Comparison of ENCODE assay signal across 16 mouse cellular contexts in the genomic region with DNA sequence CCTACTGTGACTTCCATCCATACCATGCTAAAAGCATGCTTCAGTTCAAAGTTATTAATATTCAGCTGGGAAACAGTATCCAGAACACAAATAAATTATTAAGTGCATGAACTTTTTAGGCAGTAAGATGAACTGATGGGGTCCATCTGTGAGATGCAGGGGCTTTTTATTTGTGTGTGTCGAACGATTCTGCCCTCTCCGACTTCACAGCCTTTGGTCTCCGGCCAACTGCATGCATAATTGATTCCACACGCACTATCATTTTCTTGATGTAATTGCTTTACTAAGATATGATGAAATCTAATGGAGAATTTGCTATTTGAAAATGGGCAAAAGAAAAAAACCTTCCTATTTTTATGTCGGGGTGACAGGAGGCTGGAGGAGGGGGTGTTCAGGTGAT. TPM values are rescaled to one million over a fixed set of nuclear protein-coding genes. Genes with fewer than 3 reads are reported as not detected.
DNase-seq lines count a peak whose midpoint lies in the region; ATAC-seq and TF ChIP-seq lines count a peak whose summit lies in the region.
"Had no signal": no experiment of that assay in that cellular context is flagged by ENCODE, and none has a peak within 500 bp of the region (broad histone marks: within the 10 kb centered on the region; RNA-seq: fewer than 3 reads in every experiment).

No protein-coding gene starts in this region.

- peaks cover 81% of the 10 kb centered on the region for H3K4me1 ChIP-seq in embryonic facial prominence, embryonic 13.5 days
- H3K4me1 ChIP-seq in forebrain, postnatal 0 days (ENCODE audit: insufficient read depth), result peaks cover 58% of the 10 kb centered on the region
- peaks cover 12% of the 10 kb centered on the region; the same call in 1 of the 2 replicates for H3K4me1 ChIP-seq in midbrain, postnatal 0 days (ENCODE audit: insufficient read depth, low read length)

- peaks cover 5% of the 10 kb centered on the region; the same call in 1 of the 2 replicates for H3K36me3 ChIP-seq in embryonic facial prominence, embryonic 13.5 days
- no peaks in the 10 kb centered on the region for H3K36me3 ChIP-seq in forebrain, postnatal 0 days (ENCODE audit: insufficient read depth)
- no peaks in the 10 kb centered on the region for H3K36me3 ChIP-seq in midbrain, postnatal 0 days (ENCODE audit: insufficient read depth, low read length)
- H3K36me3 ChIP-seq: limb, embryonic 15.5 days had no signal

- H3K27me3 ChIP-seq in embryonic facial prominence, embryonic 13.5 days, result no peaks in the 10 kb centered on the region
- H3K27me3 ChIP-seq in forebrain, postnatal 0 days (ENCODE audit: insufficient read depth, low read length), result no peaks in the 10 kb centered on the region
- H3K27me3 ChIP-seq in midbrain, postnatal 0 days (ENCODE audit: insufficient read depth, low read length), result no peaks in the 10 kb centered on the region
- H3K27me3 ChIP-seq: limb, embryonic 15.5 days had no signal

- ATAC-seq in embryonic facial prominence, embryonic 13.5 days (ENCODE audit: insufficient number of reproducible peaks, insufficient read depth, low FRiP score, low TSS enrichment, low read depth), result no peak
- ATAC-seq in forebrain, postnatal 0 days, result no peak
- no peak for ATAC-seq in midbrain, postnatal 0 days (ENCODE audit: low FRiP score)
- ATAC-seq in erythroid progenitor cell, adult 5-6 weeks (replicated peaks; ENCODE audit: low FRiP score, poor library complexity, severe bottlenecking), result no peak

- TF ChIP-seq CTCF in left cerebral cortex, adult 2 months (IDR thresholded peaks at IDR 0.05), result no peak
- no peak for TF ChIP-seq CTCF in forebrain, postnatal 0 days (IDR thresholded peaks at IDR 0.05; ENCODE audit: low read depth)
- TF ChIP-seq CTCF in midbrain, postnatal 0 days (IDR thresholded peaks at IDR 0.05), result no peak

- intact Hi-C loops in left cerebral cortex, adult 2 months (cut with DNase I), result no loop called here
- intact Hi-C loops in left cerebral cortex, postnatal 36 days (cut with DNase I), result loop anchor here (5.0 kb wide), 1 partner anchor 45 kb away; no protein-coding TSS in a partner anchor

- H3K27ac ChIP-seq in left cerebral cortex, adult 2 months, result peak overlapping the region; percentile 87
- H3K27ac ChIP-seq in embryonic facial prominence, embryonic 13.5 days, result peak overlapping the region; percentile 48; the same call in 1 of the 2 replicates
- peak overlapping the region; percentile 89 for H3K27ac ChIP-seq in forebrain, postnatal 0 days (ENCODE audit: low read depth, low read length)
- H3K27ac ChIP-seq in midbrain, postnatal 0 days (ENCODE audit: low read depth, low read length), result 0 out of 2 replicates have a peak overlapping the region, but pooled peaks have one; percentile 9

- H3K4me3 ChIP-seq in left cerebral cortex, adult 2 months, result no peak overlapping the region; the same call in 1 of the 2 replicates
- no peak overlapping the region for H3K4me3 ChIP-seq in embryonic facial prominence, embryonic 13.5 days
- H3K4me3 ChIP-seq in forebrain, postnatal 0 days (ENCODE audit: low read depth, low read length), result peak overlapping the region; percentile 7; the same call in 1 of the 2 replicates
- no peak overlapping the region for H3K4me3 ChIP-seq in midbrain, postnatal 0 days (ENCODE audit: low read depth, low read length)
- H3K4me3 ChIP-seq: limb, embryonic 15.5 days had no signal

- H3K4me2 ChIP-seq in embryonic facial prominence, embryonic 13.5 days, result peak overlapping the region; percentile 2; the same call in 1 of the 2 replicates
- H3K4me2 ChIP-seq in forebrain, postnatal 0 days (ENCODE audit: low read depth), result peak overlapping the region; percentile 46
- peak overlapping the region; percentile 10 for H3K4me2 ChIP-seq in midbrain, postnatal 0 days (ENCODE audit: low read depth, low read length, poor library complexity, severe bottlenecking)
- H3K4me2 ChIP-seq: limb, embryonic 15.5 days had no signal

- H3K9ac ChIP-seq in embryonic facial prominence, embryonic 13.5 days, result no peak overlapping the region
- peak overlapping the region; percentile 56; the same call in 1 of the 2 replicates for H3K9ac ChIP-seq in forebrain, postnatal 0 days
- no peak overlapping the region for H3K9ac ChIP-seq in midbrain, postnatal 0 days (replicated peaks; ENCODE audit: low read length, poor library complexity, severe bottlenecking)
- H3K9ac ChIP-seq: limb, embryonic 15.5 days had no signal

- H3K9me3 ChIP-seq in embryonic facial prominence, embryonic 13.5 days, result no peaks in the 10 kb centered on the region
- no peaks in the 10 kb centered on the region for H3K9me3 ChIP-seq in forebrain, postnatal 0 days (ENCODE audit: low read length)
- no peaks in the 10 kb centered on the region for H3K9me3 ChIP-seq in midbrain, postnatal 0 days (ENCODE audit: low read length)
- H3K9me3 ChIP-seq: limb, embryonic 15.5 days had no signal

- no peak for DNase-seq in left cerebral cortex, adult 2 months (ENCODE audit: extremely low spot score in 1 of 2, low spot score in 2 of 2)
- no peak for DNase-seq in left cerebral cortex, postnatal 36 days (ENCODE audit: low spot score in 2 of 2)
- peak; percentile 57 for DNase-seq in forebrain, postnatal 0 days
- DNase-seq in midbrain, postnatal 0 days (ENCODE audit: low spot score), result no peak
- DNase-seq in ovary, postnatal 10 days (ENCODE audit: low spot score), result no peak
- DNase-seq in kidney, postnatal 14 days, result no peak
- DNase-seq: cerebellum, postnatal 14 days; heart, adult 18-20 months; kidney, adult 18-20 months; lung, postnatal 36 days; right cerebral cortex, postnatal 14 days; thymus, postnatal 36 days had no signal

- WGBS in embryonic facial prominence, embryonic 13.5 days, result 18% methylated on average over 6 of the region's 6 CpGs
- 9% methylated on average over 6 of the region's 6 CpGs for WGBS in forebrain, postnatal 0 days
- 31% methylated on average over 6 of the region's 6 CpGs for WGBS in midbrain, postnatal 0 days

RNA-seq across cellular contexts. Expression of gene Bcl11a, which starts 19.2 kb away (rescaled TPM):
- total RNA-seq in left cerebral cortex, adult 2 months (2021), result 100 to 1,000 TPM; 101 to 103 TPM
- 100 to 1,000 TPM; 100 to 116 TPM for total RNA-seq in left cerebral cortex, postnatal 36 days (2021)
- 70.0 and 79.1 TPM in 2 replicates for polyA plus RNA-seq in embryonic facial prominence, embryonic 13.5 days (2015; fragmentation: Nextera tagmentation; extraction: Ambion mirVana)
- 70.8 and 85.9 TPM in 2 replicates for total RNA-seq in forebrain, postnatal 0 days (2014; rRNA removed)
- 173 and 174 TPM in 2 replicates for polyA plus RNA-seq in forebrain, postnatal 0 days (2015; fragmentation: Nextera tagmentation; extraction: Ambion mirVana)
- total RNA-seq in midbrain, postnatal 0 days (2014; rRNA removed), result 40.9 and 44.6 TPM in 2 replicates
- polyA plus RNA-seq in midbrain, postnatal 0 days (2015; fragmentation: Nextera tagmentation; extraction: Ambion mirVana), result 80.9 and 85.4 TPM in 2 replicates
- total RNA-seq in erythroid progenitor cell, adult 5-6 weeks (2015; ENCODE audit: low replicate concordance), result 20.5 and 23.5 TPM in 2 replicates
- total RNA-seq in erythroid progenitor cell, adult 5-6 weeks (2017; ENCODE audit: low replicate concordance), result 7.4 and 12.9 TPM in 2 replicates

RNA-seq across cellular contexts. Expression of gene A830031A19Rik, which starts 22.2 kb away (rescaled TPM):
- total RNA-seq in left cerebral cortex, adult 2 months (2021), result 1 to 10 TPM in 1 of 2 experiments, under 1 TPM in 1; 0.82 to 1.4 TPM
- total RNA-seq in left cerebral cortex, postnatal 36 days (2021), result 1 to 10 TPM; 1.3 to 1.5 TPM
- polyA plus RNA-seq in embryonic facial prominence, embryonic 13.5 days (2015; fragmentation: Nextera tagmentation; extraction: Ambion mirVana), result not detected in 2 replicates
- 1.8 TPM in 1 of 2 replicates, not detected in the other for total RNA-seq in forebrain, postnatal 0 days (2014; rRNA removed)
- 0.26 and 0.63 TPM in 2 replicates for polyA plus RNA-seq in forebrain, postnatal 0 days (2015; fragmentation: Nextera tagmentation; extraction: Ambion mirVana)
- total RNA-seq in midbrain, postnatal 0 days (2014; rRNA removed), result not detected in 2 replicates
- 0.38 TPM in 1 of 2 replicates, not detected in the other for polyA plus RNA-seq in midbrain, postnatal 0 days (2015; fragmentation: Nextera tagmentation; extraction: Ambion mirVana)
- total RNA-seq in erythroid progenitor cell, adult 5-6 weeks (2015; ENCODE audit: low replicate concordance), result not detected in 2 replicates
- total RNA-seq in erythroid progenitor cell, adult 5-6 weeks (2017; ENCODE audit: low replicate concordance), result not detected in 2 replicates
- total RNA-seq: heart, adult 18-20 months; heart, postnatal 25 days had no signal

Comparison
In these comparisons a context has a peak if more than half of its experiments do, and no peak if none do; other contexts are left out.
1. H3K27ac ChIP-seq: peak in every context shown above with its lines; median percentile 89 in forebrain, postnatal 0 days; 87 in left cerebral cortex, adult 2 months; 48 in embryonic facial prominence, embryonic 13.5 days; 9 in midbrain, postnatal 0 days.